Mouse (Mus musculus): ENCODE results near the gene Tas2r110.

Gene Tas2r110

DNA sequence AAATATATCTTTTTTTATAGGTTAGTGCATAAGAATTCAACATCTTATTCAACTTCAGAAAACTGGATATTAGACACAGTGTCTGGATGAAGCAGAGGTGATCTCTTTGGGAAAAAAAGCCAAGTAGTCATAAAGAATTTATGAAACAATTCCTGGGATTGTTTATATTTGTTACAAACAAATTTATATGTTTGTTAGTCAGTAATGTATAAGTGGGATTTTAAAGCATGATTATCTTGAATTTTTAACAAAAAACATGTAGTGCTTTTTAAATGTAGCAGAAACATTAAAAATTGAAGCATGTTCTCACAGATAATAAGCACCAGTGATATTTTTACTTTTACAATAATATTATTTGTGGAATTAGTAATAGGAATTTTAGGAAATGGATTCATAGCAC is at the start of gene Tas2r110:
TSS of gene Tas2r110 (plus strand) at position 301 of the 400 bp plus-strand sequence.
- no peak for DNase-seq (ENCODE audit: low spot score)

DNA sequence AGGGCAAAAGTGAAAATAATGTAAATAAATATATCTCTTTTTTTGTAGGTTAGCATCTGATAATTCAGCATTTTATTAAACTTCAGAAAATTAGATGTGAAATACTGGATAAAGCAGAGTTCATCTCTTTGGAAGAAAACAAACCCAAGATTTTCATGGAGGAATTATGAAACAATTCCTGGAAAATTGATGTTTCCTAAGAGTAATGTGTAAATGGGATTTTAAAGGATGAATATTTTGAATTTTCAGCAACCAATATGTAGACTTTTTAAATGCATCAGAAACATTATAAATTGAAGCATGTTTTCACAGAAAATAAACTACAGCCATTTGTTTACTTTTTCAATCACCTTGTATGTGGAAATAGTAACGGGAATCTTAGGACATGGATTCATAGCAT is 21.0 kb upstream of the Tas2r110 start, which contains the start of gene Tas2r123:
TSS of gene Tas2r123 (plus strand) at position 301 of the 400 bp plus-strand sequence.
- no peak for DNase-seq (ENCODE audit: low spot score)

DNA sequence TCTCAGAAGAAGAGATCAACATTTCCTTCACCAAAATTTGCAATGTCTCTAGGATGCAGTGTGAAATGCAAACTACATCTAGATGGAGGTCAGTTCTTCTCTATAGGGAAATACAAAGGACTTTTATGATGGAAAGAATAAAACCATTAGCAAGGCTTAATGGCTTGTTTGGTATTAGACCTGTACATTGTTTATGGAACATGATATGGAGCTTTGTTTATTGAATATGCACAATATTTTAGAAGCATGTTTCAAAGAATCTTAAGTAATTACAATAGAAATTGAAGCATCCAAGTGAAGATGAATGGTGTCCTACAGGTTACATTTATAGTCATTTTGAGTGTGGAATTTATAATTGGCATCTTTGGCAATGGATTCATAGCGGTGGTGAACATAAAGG is 12.7 kb upstream of the Tas2r110 start, which contains the start of gene Tas2r116:
TSS of gene Tas2r116 (plus strand) at position 301 of the 400 bp plus-strand sequence.
- no peak for DNase-seq (ENCODE audit: low spot score)

DNA sequence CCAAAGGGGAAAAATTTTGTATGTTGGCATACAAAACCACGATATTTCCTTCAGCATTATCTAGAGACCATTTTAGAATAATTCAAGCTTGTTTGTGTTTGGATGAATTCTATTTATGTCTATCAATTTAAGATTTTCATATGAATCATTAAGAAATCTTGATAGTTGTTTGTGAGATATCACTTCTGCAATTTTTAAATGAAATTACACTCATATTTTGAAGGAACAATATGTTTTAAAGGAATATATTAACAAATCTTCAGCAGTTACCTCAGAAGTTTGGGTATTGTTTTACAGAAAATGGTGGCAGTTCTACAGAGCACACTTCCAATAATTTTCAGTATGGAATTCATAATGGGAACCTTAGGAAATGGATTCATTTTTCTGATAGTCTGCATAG is 24.9 kb downstream of the Tas2r110 start, which contains the start of gene Tas2r113:
TSS of gene Tas2r113 (plus strand) at position 301 of the 400 bp plus-strand sequence.
- DNase-seq (ENCODE audit: low spot score), result no peak

DNA sequence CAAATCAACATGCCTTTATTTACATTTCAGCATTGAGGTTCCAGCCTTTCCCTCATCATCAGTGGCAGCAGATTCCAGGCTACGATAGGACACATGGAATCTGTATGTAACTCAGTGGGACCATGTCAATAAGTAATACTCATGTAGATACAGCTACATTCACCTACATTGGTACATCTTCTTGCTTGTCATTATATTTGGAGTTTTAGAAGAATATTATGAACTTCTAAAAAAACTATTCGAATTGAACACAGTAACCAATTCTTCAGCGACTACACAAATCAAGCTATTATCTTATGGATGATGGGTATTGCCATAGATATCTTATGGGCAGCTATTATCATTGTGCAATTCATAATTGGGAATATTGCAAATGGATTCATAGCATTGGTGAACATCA is 41.5 kb downstream of the Tas2r110 start, which contains the start of gene Tas2r125:
TSS of gene Tas2r125 (plus strand) at position 301 of the 400 bp plus-strand sequence.
- no peak for DNase-seq (ENCODE audit: low spot score)
